Mouse (Mus musculus) lung, postnatal 14 days (tissue): ENCODE results near the gene Oas1g.
"Not testable (repeated sequence)": the region's sequence is repeated elsewhere in the genome, so short reads cannot be mapped to it uniquely, and the experiment has no call there.

ENCODE experiments used
- DNase-seq: peaks from one replicate; pipeline ENCODE4 v3.0.0; 2021

Gene Oas1g

DNA sequence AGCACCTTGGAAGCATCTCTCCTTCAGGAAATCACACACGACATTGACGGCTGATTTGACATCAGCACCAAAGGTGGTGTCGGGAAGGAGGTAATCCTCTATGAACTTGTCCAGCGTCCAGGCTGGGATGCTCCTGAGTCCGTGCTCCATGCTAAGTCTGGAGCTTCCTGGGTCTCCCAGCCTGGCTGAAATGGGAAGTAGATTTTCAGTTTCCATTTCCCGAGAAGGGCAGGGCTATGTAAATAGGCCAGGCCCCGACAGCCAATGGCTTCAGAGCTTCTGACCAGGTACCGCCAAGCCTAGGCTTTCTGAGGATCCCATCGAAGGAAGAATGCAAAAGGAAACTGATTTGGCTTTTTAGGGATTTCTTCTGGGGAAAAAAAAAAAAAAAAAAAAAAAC is at the start of gene Oas1g:
TSS of gene Oas1g (minus strand) at position 201 of the 400 bp plus-strand sequence.
- not testable (repeated sequence) for DNase-seq

DNA sequence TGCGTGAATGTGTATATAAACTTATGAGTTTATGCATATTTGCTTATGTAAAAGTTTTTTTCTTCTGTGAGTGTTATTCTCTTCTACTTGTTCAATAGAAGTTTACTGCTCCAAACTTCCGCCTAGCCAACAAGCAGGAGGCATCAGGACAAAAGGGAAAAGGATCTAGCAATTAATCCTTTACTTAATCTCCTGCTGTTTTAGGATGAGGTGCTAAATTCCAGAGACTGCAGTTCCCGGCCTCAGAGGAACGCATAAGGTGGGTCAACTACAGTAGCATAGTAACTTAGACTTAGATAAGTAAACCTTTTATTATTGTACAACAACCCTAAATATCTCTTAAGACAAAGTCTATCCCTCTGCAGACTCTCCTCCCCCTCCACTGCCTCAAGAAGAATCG is 46.6 kb upstream of the Oas1g start:
- no peak for DNase-seq

DNA sequence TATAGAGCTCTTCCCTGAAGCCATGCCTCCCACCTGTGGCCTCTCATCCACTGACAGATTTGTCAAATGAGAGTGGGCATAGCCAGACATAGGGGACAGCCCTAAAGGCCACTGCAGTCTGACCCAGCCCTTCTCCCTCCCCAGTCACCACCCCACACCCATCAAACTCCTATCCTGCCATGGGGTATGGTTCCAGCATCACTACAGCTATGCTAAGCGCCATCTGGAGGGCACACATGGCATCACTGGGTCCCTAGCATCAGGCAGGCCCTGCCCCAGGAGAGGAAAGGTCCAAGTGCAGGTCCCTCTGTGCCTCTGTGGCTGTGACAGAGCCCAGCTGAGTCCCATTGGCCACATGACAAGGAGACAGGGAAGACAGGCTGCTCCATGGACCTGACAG is 39.6 kb upstream of the Oas1g start:
- no peak for DNase-seq

DNA sequence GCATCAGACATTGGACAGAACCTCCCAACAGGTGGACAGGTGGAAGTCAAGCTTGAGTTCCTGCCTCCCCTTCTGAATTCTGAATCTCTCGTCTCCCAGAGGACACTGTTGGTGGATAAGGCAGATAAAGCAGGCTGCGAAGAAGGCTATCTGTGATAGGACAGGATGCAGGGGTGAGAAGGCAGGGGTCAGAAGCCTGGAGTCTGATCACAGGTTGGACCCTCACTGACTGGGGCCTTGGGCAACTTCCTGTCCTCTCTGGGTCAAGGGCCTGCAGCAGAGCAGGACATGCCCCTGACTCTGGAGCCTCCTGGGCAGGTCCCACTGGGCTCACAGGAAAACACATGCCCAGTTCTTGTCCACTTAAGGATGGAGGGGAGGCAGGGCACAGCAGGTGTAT is 38.9 kb upstream of the Oas1g start:
- DNase-seq, result not testable (repeated sequence)

DNA sequence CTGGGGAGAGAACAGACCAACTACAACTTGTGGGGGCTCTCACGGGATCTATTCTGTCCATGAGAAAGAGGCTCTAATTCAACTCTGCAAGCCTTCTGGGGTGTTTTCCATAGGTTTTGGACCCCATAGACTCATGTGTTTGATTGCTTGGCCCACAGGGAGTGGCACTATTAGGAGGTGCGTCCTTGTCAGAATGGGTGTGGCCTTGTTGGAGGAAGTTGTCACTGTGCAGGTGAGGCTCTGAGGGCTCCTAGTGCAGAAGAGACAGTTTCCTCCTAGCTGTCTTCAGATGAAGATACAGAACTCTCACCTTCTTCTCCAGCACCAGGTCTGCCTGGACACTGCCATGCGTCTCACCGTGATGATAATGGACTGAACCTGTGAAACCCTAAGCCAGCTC is 37.1 kb upstream of the Oas1g start:
- not testable (repeated sequence) for DNase-seq

DNA sequence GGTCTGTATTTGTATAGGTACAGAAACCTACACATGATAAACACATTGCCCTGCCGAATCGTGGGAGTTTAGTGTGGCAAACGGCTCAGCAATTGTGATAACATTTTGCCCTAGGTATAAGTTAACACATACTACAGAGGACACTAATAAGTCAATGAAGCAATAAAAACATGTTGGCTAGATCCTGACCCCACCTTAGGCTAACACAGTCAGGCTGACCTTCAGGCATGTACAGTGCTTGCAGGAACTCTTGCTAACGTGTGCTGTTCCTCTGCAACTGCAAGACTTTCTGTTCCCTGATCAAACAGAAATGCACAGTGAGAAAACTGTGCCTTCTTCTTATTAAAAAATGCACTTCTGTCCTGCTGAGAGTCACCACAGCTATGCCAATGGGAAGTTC is 36.6 kb upstream of the Oas1g start:
- DNase-seq, result no peak

DNA sequence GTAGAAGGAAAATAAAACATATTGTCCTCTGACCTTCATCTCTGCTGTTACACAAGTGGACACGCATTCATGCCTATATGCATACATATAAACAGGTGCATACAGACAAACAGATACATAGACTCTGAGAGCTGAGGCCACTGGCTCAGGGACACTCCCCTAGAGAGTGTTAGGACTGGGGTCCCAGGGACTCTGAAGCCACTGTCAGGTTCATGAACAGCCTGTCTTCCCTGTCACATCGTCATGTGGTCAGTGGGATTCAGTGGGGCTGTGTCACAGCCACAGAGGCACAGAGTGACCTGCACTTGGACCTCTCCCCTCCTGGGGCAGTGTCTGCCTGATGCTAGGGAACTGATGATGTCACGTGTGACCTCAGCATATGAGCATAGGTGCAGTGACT is 32.9 kb upstream of the Oas1g start:
- no peak for DNase-seq

DNA sequence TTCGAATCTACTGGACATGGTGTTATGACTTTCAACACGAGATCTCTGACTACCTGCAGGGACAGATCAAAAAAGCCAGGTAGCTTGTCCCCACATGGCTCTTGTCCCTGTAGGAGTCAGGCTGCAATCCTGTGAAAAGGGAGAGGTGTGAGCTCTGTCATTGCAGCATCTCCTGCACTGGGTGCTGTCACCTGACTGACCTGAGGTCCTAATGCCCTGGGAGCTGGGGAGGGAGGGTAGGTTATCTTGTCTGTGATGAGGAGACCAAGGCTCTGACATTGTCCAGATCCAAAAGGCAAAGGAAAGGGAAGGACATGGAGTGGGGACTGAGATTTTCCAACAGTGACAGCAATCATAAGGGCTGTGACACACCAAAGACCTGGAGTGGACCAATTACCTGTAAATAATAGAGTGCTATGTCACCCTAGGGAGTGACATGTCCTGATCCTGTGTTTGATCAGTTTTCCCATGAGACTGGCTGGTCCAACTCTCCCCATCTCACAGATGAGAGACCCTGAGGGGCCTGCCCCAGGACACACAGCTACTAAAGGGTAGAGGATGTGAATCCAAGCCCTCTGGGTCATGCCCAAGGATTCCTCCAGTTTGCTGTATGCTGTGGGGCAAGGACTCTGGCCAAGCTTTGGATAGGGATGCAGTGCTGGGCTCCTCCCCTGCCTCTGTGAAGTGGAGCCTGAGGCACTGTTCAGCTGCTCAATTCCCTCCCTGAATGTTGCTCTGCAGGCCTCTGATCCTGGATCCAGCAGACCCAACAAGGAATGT is 31.9 kb upstream of the Oas1g start:
- DNase-seq, result not testable (repeated sequence)

DNA sequence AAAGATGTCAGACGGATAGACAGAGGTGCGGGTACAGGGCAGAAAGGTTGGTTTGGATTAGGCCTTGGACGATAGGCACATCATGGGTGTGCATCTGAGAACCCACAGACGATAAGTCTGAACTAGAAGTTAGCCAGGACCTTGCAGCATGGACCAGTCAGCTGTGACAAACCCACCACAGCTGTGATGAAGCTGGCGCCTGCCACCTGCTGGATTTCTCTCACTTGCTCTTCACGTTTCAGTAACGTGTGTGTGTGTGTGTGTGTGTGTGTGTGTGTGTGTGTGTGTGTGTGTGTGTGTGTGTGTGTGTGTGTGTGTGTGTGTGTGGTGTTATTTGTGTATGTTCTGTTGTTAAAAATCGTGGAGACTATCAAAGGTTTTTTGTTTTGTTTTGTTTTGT is 26.8 kb upstream of the Oas1g start, which contains the start of gene Oas1d:
TSS of gene Oas1d (plus strand) at position 333 of the 400 bp plus-strand sequence.
- not testable (repeated sequence) for DNase-seq

DNA sequence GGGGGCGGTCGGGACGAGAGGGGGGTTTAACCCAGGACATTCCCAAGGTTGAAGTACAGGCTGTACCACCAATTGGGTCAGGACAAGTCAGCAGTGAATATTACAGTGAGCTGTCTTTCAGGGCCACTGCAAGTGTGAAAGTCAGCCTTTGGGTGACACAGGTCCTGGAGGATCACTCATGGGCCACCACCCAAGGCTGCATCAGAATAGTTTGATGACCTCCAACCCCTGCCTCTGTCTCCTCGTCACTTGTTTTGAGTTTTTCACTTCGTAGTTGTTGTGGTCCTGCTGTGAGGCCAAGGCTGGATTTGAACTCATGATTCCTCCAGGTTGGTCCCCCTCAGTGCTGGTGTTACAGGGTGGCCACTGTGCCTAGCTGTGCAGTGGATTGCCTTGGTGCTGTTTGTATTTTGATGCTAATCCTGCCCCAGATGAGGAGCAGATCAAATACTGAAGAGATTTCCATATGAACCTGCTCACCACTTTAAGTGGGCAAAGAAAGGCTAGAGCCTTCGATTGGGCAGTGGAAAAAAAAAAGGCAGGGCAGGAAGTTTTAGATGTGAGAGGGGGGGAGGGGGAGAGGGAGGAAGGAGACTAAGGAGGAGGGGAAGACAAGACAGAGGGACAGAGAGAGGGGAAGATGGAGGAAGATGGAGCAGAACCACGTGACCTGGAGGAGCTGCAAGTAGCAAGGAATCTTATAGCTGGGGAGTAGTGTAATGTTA is 20.9 kb upstream of the Oas1g start:
- no peak for DNase-seq

DNA sequence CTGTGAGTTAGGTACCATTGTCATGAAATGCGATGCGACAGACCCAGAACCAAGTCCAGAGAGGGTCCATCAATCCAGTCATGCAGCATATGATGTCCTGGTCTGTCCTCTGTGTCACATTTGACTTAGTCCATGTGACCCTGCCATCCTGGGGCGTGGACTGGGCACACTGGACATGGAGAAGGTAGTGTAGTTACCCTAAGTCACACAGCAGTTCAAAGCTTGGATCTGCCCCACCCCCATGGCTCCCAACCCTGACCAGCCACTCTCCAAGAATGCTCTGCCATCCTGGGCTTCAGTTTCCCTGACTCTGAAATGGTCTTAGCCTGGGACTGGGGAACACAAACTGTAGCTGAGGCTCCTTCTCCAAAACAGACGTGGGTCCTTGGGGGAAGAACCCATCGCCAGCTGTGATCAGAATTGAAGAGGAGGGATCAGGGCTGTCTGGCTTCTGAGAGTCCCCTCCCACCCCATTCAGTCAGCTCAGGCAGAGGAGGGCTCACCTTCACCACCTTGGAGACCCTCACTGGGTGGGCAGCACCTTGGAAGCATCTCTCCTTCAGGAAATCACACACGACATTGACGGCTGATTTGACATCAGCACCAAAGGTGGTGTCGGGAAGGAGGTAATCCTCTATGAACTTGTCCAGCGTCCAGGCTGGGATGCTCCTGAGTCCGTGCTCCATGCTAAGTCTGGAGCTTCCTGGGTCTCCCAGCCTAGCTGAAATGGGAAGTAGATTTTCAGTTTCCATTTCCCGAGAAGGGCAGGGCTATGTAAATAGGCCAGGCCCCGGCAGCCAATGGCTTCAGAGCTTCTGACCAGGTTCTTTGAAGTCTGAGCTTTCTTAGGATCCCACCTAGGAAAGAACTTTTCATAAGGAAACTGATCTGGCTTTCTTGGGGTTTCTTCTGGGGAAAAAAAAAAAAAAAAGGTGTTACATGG is 19.6 kb upstream of the Oas1g start, which contains the start of gene Oas1a:
TSS of gene Oas1a (minus strand) at position 731 of the 943 bp plus-strand sequence.
- not testable (repeated sequence) for DNase-seq

DNA sequence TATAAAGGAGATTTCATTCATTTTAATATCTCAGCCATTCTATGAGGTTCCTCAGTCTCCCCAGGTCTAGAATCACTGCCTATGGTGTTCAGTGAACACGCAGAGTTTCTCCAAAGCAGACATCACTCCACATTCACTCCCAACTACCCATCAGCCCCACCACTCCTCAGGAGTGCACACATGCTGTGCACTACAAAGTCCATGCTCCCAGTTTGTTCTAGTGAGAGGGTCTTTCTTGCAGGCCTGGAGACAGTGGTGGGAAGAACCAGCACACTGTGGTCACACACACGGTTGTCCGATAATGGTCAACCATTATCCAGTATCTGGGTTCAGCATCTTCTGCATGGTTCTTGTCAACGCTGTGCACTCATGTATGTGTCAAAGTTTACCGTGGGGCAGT is 14.6 kb upstream of the Oas1g start:
- DNase-seq, result no peak

DNA sequence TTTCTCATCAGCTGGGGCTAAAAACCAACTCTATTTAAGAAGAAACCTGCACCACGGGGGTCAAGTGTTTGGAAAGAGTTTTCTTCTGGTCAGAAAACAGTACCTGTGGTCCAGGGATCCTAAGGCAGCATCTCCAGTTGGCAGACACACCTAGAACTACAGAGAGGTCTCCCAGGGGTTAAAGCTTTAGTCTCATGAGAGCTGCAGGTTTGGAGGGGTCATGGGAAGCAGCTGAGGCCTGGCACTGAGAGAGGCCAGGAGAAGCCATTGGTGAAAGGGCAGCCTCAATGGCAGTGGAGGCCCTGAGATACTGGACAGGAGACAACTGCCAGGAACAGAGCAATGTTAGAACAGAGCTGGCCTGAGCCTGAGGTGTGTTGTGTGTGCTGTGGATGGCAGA is 13.3 kb upstream of the Oas1g start:
- no peak for DNase-seq

DNA sequence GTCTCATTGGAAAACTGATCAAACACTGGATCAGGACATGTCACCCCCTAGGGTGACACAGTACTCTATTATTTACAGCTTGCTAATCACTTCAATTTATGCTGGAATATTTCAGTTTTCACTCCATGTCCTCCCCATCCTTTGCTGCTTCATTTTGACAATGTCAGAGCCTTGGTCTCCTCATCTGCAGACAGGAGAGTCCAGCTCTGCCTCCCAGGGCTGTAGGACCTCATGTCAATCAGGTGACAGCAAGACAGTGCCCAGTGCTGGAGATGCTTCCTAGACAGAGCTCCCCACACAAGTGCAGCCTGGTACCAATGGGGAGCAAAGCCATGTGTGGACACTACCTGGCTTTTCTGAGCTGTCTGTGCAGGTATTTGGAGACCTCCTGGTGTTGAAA is 11.3 kb upstream of the Oas1g start:
- no peak for DNase-seq

DNA sequence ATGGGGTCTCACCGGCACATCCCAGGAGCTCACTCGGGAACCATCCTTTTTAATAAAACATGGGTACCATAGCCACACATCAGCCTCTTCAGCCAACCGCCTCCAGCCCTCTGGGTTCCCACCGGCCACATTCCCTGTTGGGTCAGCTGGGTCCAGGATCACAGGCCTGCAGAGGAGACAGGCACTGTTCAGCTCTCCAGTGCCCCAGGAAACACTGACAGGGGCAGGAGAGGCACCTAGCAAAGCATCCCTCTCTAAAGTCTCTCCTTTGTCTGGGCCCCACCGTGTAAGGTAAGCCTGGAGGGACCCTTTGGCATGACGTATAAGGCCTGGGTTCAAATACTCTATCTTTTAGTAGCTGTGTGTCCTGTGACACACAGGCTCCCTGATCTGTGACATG is 10.9 kb upstream of the Oas1g start:
- no peak for DNase-seq

DNA sequence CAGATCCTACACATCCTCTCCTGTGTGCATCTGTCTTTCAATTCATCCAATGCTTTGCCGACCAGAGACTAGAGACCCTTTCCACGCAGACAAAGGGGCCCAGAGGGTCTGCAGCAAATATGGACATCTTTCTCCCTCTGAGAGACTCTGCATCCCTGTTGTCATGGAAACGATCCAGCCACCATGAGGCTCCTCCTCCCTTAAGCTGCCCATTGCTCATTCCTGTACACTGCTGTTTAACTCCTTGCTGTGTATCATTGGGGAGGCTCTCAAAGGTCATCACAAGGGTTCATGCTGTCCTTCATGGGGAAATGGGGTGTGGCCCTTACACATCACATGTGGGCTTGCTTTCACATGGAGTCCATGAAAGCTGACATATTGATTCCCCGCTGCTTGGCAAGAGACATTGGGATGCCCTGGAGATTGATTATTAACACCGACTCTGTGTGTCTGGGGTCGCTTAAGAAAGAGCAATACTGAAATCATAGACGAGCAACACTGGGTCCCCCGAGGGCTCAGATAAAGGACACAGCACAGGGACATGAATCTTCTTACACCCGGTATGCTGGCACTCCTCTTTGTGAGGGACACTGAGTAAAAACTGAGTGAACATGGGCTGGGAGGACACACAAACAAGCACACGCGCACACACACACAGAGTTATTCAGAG is 8.0 kb upstream of the Oas1g start:
- DNase-seq, result no peak

DNA sequence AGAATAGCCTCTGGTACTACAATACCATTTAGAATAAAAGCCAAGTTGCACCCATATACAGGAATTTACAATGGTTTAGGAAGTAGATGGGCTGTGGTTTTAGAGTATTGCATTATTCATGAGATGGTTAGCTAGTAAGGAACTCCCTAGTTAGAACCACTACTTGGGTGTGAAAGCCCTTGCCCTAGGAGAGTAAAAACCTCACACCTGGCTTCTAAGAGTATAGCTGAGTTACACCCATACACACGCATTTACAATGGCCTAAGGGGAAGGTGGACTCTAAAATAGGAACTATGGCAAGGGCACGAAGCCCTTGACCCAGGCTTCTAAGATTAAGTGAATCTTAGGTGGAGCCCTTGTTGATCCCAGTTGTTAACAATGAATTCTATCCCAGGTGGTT is 7.3 kb upstream of the Oas1g start:
- DNase-seq, result not testable (repeated sequence)

DNA sequence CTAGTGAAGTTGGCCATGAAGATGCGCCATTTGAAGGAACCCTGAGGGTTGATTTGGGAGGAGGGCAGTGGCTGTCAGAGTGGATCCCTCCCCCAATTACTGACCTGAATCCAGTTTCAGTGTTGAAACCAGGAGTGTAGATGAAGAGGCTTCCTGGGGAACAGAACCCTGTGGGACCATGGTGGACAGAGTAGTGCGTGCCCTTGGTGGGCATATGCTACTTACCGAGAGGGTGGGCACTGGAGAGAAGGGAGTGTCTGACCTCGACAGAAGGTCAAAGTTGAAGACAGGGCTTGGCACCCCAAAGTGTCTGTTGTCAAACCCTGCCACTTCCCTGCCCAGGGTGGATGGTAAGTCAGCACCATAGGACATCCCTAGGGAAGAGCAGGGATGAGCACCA is 6.5 kb upstream of the Oas1g start:
- not testable (repeated sequence) for DNase-seq

DNA sequence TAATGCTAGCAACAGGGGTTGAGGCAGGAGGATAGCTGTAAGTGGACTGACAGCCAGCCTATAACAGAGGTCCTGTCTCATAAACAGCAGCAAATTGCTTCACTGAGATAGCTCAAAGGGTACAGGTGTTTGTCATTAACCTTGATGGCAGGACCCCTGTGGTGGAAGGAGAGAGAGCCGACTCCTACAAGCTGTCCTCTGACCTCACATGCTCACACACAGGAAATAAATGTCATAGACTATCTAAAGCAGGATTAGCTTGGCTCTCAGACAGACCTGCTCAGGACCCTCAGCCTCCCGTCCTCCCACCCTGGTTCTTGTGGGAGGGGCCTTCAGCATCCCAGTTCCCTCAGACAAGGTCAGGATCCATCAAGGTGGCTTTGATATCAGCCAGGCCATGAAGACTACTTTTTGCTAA is 4.8 kb upstream of the Oas1g start:
- no peak for DNase-seq

DNA sequence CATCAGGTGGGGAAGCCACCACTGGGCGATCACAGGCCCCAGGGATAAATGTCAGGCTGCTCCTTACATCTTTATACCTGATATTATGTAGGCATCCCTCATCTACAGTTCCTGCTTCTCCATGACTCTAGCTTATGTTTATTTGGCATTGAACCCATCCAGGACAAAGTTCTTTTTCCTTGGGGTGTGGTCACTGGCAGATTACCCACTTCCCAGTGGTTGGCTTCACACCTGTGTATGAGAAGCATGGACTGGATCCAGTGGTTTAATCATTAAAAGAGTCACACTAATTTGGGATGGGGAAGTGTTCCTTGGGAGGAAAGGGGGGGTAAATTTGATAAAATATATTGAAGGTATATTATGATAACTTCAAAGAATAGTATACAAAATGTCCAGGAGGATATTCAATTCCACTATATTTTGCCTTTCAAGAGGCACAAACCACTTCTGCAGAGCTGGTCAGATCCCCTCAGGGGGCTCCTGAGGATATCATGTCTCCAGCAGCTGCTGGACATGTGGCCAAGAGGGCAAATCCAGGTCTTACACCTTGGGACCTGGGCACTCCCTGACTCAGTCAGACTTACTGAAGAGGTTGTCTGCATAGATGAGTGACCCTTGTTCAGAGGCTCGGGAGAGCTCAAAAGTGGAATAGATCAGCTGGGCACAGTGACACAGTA is 4.3 kb upstream of the Oas1g start:
- DNase-seq, result not testable (repeated sequence)

DNA sequence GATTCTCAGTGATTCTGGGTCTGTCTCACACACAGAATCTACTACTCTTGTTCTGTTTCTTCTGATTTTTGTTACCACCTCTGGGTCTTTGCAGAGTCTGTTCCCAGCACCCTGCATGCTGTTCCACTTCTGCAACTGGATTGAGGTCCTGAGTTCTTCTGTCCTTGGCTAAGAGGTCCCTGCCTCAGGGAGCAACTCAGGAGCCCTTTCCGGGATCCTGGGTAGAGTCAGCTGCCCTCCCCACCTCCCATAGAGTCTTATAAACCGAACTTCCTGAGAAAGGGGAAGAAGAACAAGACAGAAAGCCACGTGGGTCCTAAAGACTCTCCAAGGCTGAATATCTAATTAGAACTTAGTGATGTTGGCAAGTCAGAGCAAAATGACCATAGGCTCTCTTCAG is 3.6 kb upstream of the Oas1g start:
- DNase-seq, result no peak

DNA sequence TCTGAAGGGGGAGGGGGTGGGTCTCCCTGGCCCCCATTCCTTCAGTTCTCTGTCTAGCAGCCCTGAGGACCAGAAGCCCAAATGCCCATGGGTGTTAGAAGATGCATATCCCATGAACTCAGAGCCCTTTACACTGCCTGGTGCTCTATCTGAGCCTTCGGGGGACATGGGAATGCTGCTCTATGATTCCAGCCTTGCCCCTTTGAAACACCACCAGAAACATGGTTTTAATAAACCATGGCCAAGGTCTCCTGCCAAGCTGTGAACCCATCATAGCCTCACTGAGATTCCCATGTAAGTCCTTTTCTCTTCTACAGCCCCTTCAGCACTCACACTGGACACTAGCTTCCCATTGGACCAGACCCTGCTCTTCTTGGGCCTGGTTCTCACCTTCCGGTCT is 2.6 kb upstream of the Oas1g start:
- no peak for DNase-seq
